Mouse (Mus musculus) midbrain, embryonic 11.5 days (tissue): ENCODE results near the gene Gm38431. TPM values are rescaled to one million over a fixed set of nuclear protein-coding genes. Genes with fewer than 3 reads are reported as not detected.
A peak's percentile ranks its signal among the peaks of the same experiment; 100 is the strongest.

Experiments
- ATAC-seq: fragments of 200-750 bp; cut with Nextera tagmentation; 2 replicates; pipeline ENCODE4 v1.8.0; 2017; ENCODE audit warnings: moderate TSS enrichment, moderate library complexity; ENCODE audit not compliant: low FRiP score
- DNase-seq: peaks from one replicate; pipeline ENCODE4 v3.0.0; 2015; ENCODE audit warnings: low spot score; ENCODE audit errors: missing footprints
- H3K27ac ChIP-seq: fragments of 300-500 bp; sonication (generic); 2 replicates; pipeline ENCODE4 v1.5.1; 2014; ENCODE audit warnings: low read depth, low read length
- H3K27me3 ChIP-seq: fragments of 300-500 bp; sonication (generic); 2 replicates; pipeline ENCODE4 v1.6.1; 2014; ENCODE audit warnings: mild to moderate bottlenecking, low read length, moderate library complexity, mixed read lengths; ENCODE audit not compliant: control insufficient read depth, insufficient read depth
- H3K36me3 ChIP-seq: fragments of 300-500 bp; sonication (generic); 2 replicates; pipeline ENCODE4 v1.6.1; 2014; ENCODE audit warnings: mild to moderate bottlenecking, low read length, moderate library complexity, mixed read lengths; ENCODE audit not compliant: control insufficient read depth, insufficient read depth
- H3K4me1 ChIP-seq: fragments of 300-500 bp; sonication (generic); 2 replicates; pipeline ENCODE4 v1.6.1; 2014; ENCODE audit warnings: low read length; ENCODE audit not compliant: control insufficient read depth, insufficient read depth
- H3K4me2 ChIP-seq: fragments of 300-500 bp; sonication (generic); 2 replicates; pipeline ENCODE4 v1.6.1; 2014; ENCODE audit warnings: mild to moderate bottlenecking, moderate library complexity
- H3K4me3 ChIP-seq: fragments of 300-500 bp; sonication (generic); 2 replicates; pipeline ENCODE4 v1.5.1; 2014; ENCODE audit warnings: low read depth, low read length
- H3K9ac ChIP-seq: fragments of 300-500 bp; sonication (generic); 2 replicates; pipeline ENCODE4 v1.6.1; 2014; ENCODE audit warnings: low read length
- H3K9me3 ChIP-seq: fragments of 300-500 bp; sonication (generic); 2 replicates; pipeline ENCODE4 v1.6.1; 2016; ENCODE audit warnings: low read length; ENCODE audit not compliant: control insufficient read depth
- WGBS: fragments of 180-500 bp; shearing (Covaris S2); extraction: QIAGEN DNeasy Blood & Tissue Kit; methylation state at CpG from one replicate; pipeline ENCODE4 v1.1.7; 2014; 5-methylcytosine and 5-hydroxymethylcytosine counted together
- microRNA counts: library from miRNA; unstranded; fragments of <30 nt; microRNA quantifications from one replicate; lab custom pipeline; 2015
- microRNA-seq: library from miRNA; unstranded; fragments of <30 nt; microRNA quantifications from one replicate; pipeline ENCODE4, GENCODE M21; 2017
- polyA plus RNA-seq: library from polyadenylated mRNA; unstranded; fragments of >200 nt; fragmentation: Nextera tagmentation; extraction: Ambion mirVana; gene quantifications from 2 replicates; pipeline ENCODE4 v1.2.1, GENCODE M21; 2014

Gene Gm38431
- polyA plus RNA-seq, 1 experiment from 2014 or later, result 2.1 TPM

GRCm38 (mm10) chr9:21018600-21018999 lies 73.2 kb downstream of the Gm38431 start:
- WGBS, result 69% methylated on average over 2 of the region's 2 CpGs
- H3K4me2 ChIP-seq, result no peak overlapping the region
- H3K27me3 ChIP-seq, result peaks cover 35% of the 10 kb centered on the region
- H3K36me3 ChIP-seq, result no peaks in the 10 kb centered on the region
- H3K9me3 ChIP-seq, result no peaks in the 10 kb centered on the region
- H3K9ac ChIP-seq, result no peak overlapping the region
- no peaks in the 10 kb centered on the region; the same call in 1 of the 2 replicates for H3K4me1 ChIP-seq
- no peak overlapping the region for H3K27ac ChIP-seq
- no peak overlapping the region for H3K4me3 ChIP-seq
- DNase-seq (no peak), ATAC-seq (no peak)

MicroRNAs within 50 kb of the gene (microRNA counts, 519-probe panel; counts per million panel counts)
- microRNA mmu-miR-1900 (lab: Ali Mortazavi, UCI), result not detected

Small RNA genes lying within 50 kb of the gene (microRNA-seq; reads per million reads assigned to microRNA genes)
- gene Mir1900 (not detected), gene Mir7082 (2.5 reads per million, percentile 9 among the genes with 10 or more reads in this experiment)

Other genes with a start within 250 kb of the Gm38431 start
- 0.45 and 0.66 TPM in 2 replicates for gene A230050P20Rik, start 223.4 kb downstream of the Gm38431 start, polyA plus RNA-seq
- gene Angptl6, start 212.3 kb downstream of the Gm38431 start, polyA plus RNA-seq, result 5.0 and 6.1 TPM in 2 replicates
- gene Ppan, start 203.8 kb downstream of the Gm38431 start, polyA plus RNA-seq, result 52.3 and 57.1 TPM in 2 replicates
- 348 and 354 TPM in 2 replicates for gene Eif3g, start 193.4 kb downstream of the Gm38431 start, polyA plus RNA-seq
- 67.4 and 73.3 TPM in 2 replicates for gene Dnmt1, start 132.1 kb downstream of the Gm38431 start, polyA plus RNA-seq
- gene S1pr2, start 115.2 kb downstream of the Gm38431 start, polyA plus RNA-seq, result 18.1 and 20.1 TPM in 2 replicates
- 120 and 121 TPM in 2 replicates for gene Mrpl4, start 89.3 kb downstream of the Gm38431 start, polyA plus RNA-seq
- gene Icam1, start 76.0 kb downstream of the Gm38431 start, polyA plus RNA-seq, result 3.9 and 4.0 TPM in 2 replicates
- gene Icam4, start 62.6 kb downstream of the Gm38431 start, polyA plus RNA-seq, result 5.4 and 9.2 TPM in 2 replicates
- not detected in 2 replicates for gene Icam5, start 59.9 kb downstream of the Gm38431 start, polyA plus RNA-seq
- gene Zglp1, start 24.9 kb downstream of the Gm38431 start, polyA plus RNA-seq, result 0.86 and 2.1 TPM in 2 replicates
- 0.75 and 1.3 TPM in 2 replicates for gene Gm49373, start 18.9 kb downstream of the Gm38431 start, polyA plus RNA-seq
- 46.3 and 50.4 TPM in 2 replicates for gene Fdx1l, start 18.4 kb downstream of the Gm38431 start, polyA plus RNA-seq
- 66.0 and 76.1 TPM in 2 replicates for gene Raver1, start within 50 bp of the Gm38431 start, polyA plus RNA-seq
- 6.1 and 7.1 TPM in 2 replicates for gene Tyk2, start 39.2 kb upstream of the Gm38431 start, polyA plus RNA-seq
- 297 and 318 TPM in 2 replicates for gene Cdc37, start 58.0 kb upstream of the Gm38431 start, polyA plus RNA-seq
- gene Pde4a, start 73.7 kb upstream of the Gm38431 start, polyA plus RNA-seq, result 5.0 and 6.5 TPM in 2 replicates
- gene Keap1, start 147.4 kb upstream of the Gm38431 start, polyA plus RNA-seq, result 20.0 and 26.3 TPM in 2 replicates
- 0.19 and 0.21 TPM in 2 replicates for gene S1pr5, start 156.4 kb upstream of the Gm38431 start, polyA plus RNA-seq
- gene Atg4d, start 173.3 kb upstream of the Gm38431 start, polyA plus RNA-seq, result 37.2 and 45.8 TPM in 2 replicates
- 13.2 and 16.3 TPM in 2 replicates for gene Kri1, start 196.0 kb upstream of the Gm38431 start, polyA plus RNA-seq
- gene Cdkn2d, start 199.4 kb upstream of the Gm38431 start, polyA plus RNA-seq, result 70.6 and 71.9 TPM in 2 replicates
- gene Ap1m2, start 220.3 kb upstream of the Gm38431 start, polyA plus RNA-seq, result 0.36 and 0.68 TPM in 2 replicates
- gene Slc44a2, start 228.7 kb upstream of the Gm38431 start, polyA plus RNA-seq, result 53.9 and 58.6 TPM in 2 replicates